Mouse (Mus musculus) bone marrow, adult 2 months (tissue): ENCODE measurements around the gene Plcxd3.

Source experiments
- CTCF ChIP-seq: fragments of 200-500 bp; IDR thresholded peaks from 2 replicates; pipeline ENCODE4 v1.5.1; 2011; ENCODE audit warnings: low read length, control low read depth; ENCODE audit not compliant: control insufficient read depth, insufficient read depth
- POLR2A ChIP-seq: fragments of 200-500 bp; IDR thresholded peaks from 2 replicates; pipeline ENCODE4 v1.6.1; 2011; ENCODE audit warnings: low read depth, mild to moderate bottlenecking, control low read depth, low read length, borderline replicate concordance; ENCODE audit not compliant: control insufficient read depth

DNA sequence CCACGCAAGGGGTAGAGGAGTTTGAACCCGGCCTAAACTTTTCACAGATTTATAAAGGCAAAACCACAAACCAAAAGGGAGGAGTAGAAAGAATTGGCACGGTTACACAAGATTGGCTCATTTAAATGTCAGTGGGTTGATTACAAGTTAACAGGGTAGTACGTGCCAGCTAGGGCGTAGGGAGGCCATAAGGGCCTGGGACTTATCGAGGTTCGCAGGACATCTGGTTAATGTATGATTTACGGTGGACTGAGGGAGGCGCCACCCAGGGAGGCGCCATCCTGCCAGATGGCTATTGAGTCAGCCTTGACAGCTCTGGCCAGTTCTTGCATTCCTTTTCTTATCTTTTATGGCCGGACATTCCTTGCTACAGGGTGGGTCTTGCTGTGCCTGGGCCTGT lies 18.9 kb upstream of the Plcxd3 start:
- no peak for TF ChIP-seq POLR2A
- no peak for TF ChIP-seq CTCF
